Mouse (Mus musculus) kidney, postnatal 4 days (tissue): Measurements from ENCODE around the gene Rgs6.

Experiments
- DNase-seq, 2 experiments: peaks; one replicate each; pipeline ENCODE4 v3.0.0; 2021; ENCODE audit warnings: mixed read lengths in 2 of 2

Gene Rgs6

GRCm38 (mm10) chr12:82985300-82985699 is 397.2 kb downstream of the Rgs6 start:
- no peak for DNase-seq

GRCm38 (mm10) chr12:82987661-82988060 is 399.6 kb downstream of the Rgs6 start:
- DNase-seq = no peak

- DNase-seq = no peak
These were observed 405.8 kb downstream of the Rgs6 start for GRCm38 (mm10) chr12:82993905-82994304.

GRCm38 (mm10) chr12:82996775-82997174 is 408.7 kb downstream of the Rgs6 start:
- no peak for DNase-seq

- DNase-seq = no peak
These were observed 410.7 kb downstream of the Rgs6 start for GRCm38 (mm10) chr12:82998682-82999332.

- no peak for DNase-seq
These were observed 411.4 kb downstream of the Rgs6 start for GRCm38 (mm10) chr12:82999333-83000032.

- DNase-seq = no peak
These were observed 412.0 kb downstream of the Rgs6 start for GRCm38 (mm10) chr12:83000033-83000570.

GRCm38 (mm10) chr12:83000957-83001356 is 412.9 kb downstream of the Rgs6 start:
- DNase-seq = no peak

- no peak for DNase-seq
These were observed 416.1 kb downstream of the Rgs6 start for GRCm38 (mm10) chr12:83004014-83004682.

- no peak for DNase-seq
These were observed 423.0 kb downstream of the Rgs6 start for GRCm38 (mm10) chr12:83011056-83011565.

- DNase-seq = no peak
These were observed 426.0 kb downstream of the Rgs6 start for GRCm38 (mm10) chr12:83013918-83014691.

- DNase-seq = no peak
These were observed 426.8 kb downstream of the Rgs6 start for GRCm38 (mm10) chr12:83014848-83015247.

- DNase-seq = no peak
These were observed 427.3 kb downstream of the Rgs6 start for GRCm38 (mm10) chr12:83015366-83015765.

GRCm38 (mm10) chr12:83016486-83016885 is 428.4 kb downstream of the Rgs6 start:
- DNase-seq = no peak

GRCm38 (mm10) chr12:83018005-83018404 is 429.9 kb downstream of the Rgs6 start:
- peak; percentile 85 to 87 for DNase-seq

GRCm38 (mm10) chr12:83026985-83027384 is 438.9 kb downstream of the Rgs6 start:
- no peak for DNase-seq

- no peak for DNase-seq
These were observed 445.2 kb downstream of the Rgs6 start for GRCm38 (mm10) chr12:83033171-83033835.

- no peak for DNase-seq
These were observed 446.9 kb downstream of the Rgs6 start for GRCm38 (mm10) chr12:83034859-83035569.

GRCm38 (mm10) chr12:83037798-83038560 is 449.9 kb downstream of the Rgs6 start:
- peak; percentile 27 to 46 for DNase-seq

GRCm38 (mm10) chr12:83038779-83039178 is 450.7 kb downstream of the Rgs6 start:
- DNase-seq = peak; percentile 13 to 37

GRCm38 (mm10) chr12:83039859-83040258 is 451.8 kb downstream of the Rgs6 start:
- DNase-seq = no peak
